In the genomic region with DNA sequence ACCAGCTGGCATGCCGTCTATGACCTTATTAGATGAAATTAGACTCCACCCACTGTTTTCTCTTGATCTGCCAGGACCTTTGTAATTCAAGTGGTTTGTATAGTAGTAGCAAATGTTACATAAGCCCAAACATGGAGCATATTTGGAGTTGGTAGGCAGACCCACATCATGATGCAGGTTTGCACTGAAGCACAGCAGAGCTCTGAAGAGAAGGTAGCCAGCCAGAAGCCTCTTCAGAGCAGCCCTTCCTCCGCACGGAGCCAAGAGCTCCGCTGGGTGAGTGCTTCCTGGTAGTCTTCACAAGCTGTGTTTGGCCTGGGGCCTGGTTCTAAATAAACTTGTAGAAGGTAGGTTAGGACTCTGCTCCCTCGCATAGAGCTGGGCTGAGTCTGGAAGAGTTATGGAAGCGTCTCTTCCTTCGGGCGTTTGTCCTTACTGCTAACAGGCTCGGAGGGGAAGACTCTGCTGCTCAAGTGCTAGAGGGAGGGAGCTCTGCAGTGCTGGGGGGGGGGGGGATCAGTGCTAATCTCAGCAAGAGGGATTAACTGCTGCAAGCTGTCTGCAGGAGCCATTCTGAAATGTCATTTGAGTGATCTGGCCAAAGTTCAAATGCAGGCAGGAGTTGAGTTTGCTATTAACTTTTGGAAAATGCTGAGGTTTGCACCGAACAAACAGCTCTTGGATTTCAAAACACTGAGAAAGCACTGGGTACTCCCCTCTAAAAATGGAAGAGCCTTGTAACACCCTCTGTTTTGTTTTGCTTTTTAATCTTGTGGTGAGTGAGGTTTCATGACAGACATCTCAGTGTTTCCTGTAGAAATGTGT, we compare ENCODE assay signal across 8 mouse cellular contexts. TPM values are rescaled to one million over a fixed set of nuclear protein-coding genes. Genes with fewer than 3 reads are reported as not detected.
DNase-seq lines count a peak whose midpoint lies in the region; ATAC-seq lines count a peak whose summit lies in the region.

No protein-coding gene starts in this region.

- ATAC-seq in frontal cortex, adult (ENCODE audit: low TSS enrichment): peak; percentile 83
- peak; percentile 88 for ATAC-seq in cerebellum, adult (ENCODE audit: insufficient number of reproducible peaks, low FRiP score, low TSS enrichment)
- no peak for ATAC-seq in forebrain, embryonic 12.5 days (ENCODE audit: low FRiP score)
- ATAC-seq in hematopoietic stem cell, adult 5-6 weeks (replicated peaks in 1 of 2; ENCODE audit: insufficient read depth in 1 of 2, low FRiP score in 2 of 2, low TSS enrichment in 1 of 2, low read depth in 1 of 2, poor library complexity in 2 of 2, severe bottlenecking in 2 of 2): peak; percentile 51 to 80
- peak; percentile 49 for ATAC-seq in megakaryocyte-erythroid progenitor cell, adult 5-6 weeks (replicated peaks; ENCODE audit: low FRiP score, low TSS enrichment, poor library complexity, severe bottlenecking)

- peak overlapping the region; percentile 38; the same call in 1 of the 2 replicates for H3K9ac ChIP-seq in forebrain, embryonic 12.5 days

- H3K36me3 ChIP-seq in forebrain, embryonic 12.5 days (replicated peaks): no peaks in the 10 kb centered on the region
- H3K36me3 ChIP-seq in limb, embryonic 10.5 days: no peaks in the 10 kb centered on the region; the same call in 1 of the 2 replicates

- H3K27ac ChIP-seq in forebrain, embryonic 12.5 days: peak overlapping the region; percentile 86
- H3K27ac ChIP-seq in limb, embryonic 10.5 days: peak overlapping the region; percentile 30; the same call in 1 of the 2 replicates

- H3K9me3 ChIP-seq in forebrain, embryonic 12.5 days: no peaks in the 10 kb centered on the region
- no peaks in the 10 kb centered on the region for H3K9me3 ChIP-seq in limb, embryonic 10.5 days (replicated peaks)

- DNase-seq in frontal cortex, postnatal 36 days (ENCODE audit: low spot score in 2 of 2): no peak
- DNase-seq in limb, embryonic 10.5 days (ENCODE audit: low spot score): peak; percentile 37
- DNase-seq in spleen, postnatal 36 days (ENCODE audit: low spot score in 2 of 2): peak; percentile 26 to 38

- H3K4me3 ChIP-seq in forebrain, embryonic 12.5 days (replicated peaks): no peak overlapping the region; the same call in 1 of the 2 replicates
- H3K4me3 ChIP-seq in limb, embryonic 10.5 days: no peak overlapping the region

- peak overlapping the region; percentile 43 for H3K4me2 ChIP-seq in forebrain, embryonic 12.5 days

- H3K27me3 ChIP-seq in forebrain, embryonic 12.5 days: no peaks in the 10 kb centered on the region
- no peaks in the 10 kb centered on the region for H3K27me3 ChIP-seq in limb, embryonic 10.5 days (ENCODE audit: low read depth, poor library complexity, severe bottlenecking)

- H3K4me1 ChIP-seq in forebrain, embryonic 12.5 days: peaks cover 85% of the 10 kb centered on the region
- peaks cover 43% of the 10 kb centered on the region for H3K4me1 ChIP-seq in limb, embryonic 10.5 days

- WGBS in forebrain, embryonic 12.5 days: 4% methylated on average over 10 of the region's 10 CpGs
- 20% methylated on average over 10 of the region's 10 CpGs for WGBS in limb, embryonic 10.5 days

RNA-seq across cellular contexts. Expression of a gene that starts 52.9 kb away (rescaled TPM):
- polyA plus RNA-seq in forebrain, embryonic 12.5 days (2016; fragmentation: Nextera tagmentation; extraction: Ambion mirVana): 292 TPM in 2 replicates
- total RNA-seq in hematopoietic stem cell, adult 5-6 weeks (2017): 176 and 229 TPM in 2 replicates
- polyA plus RNA-seq in limb, embryonic 10.5 days (2016; fragmentation: Nextera tagmentation; extraction: Ambion mirVana): 292 and 302 TPM in 2 replicates
- total RNA-seq in megakaryocyte-erythroid progenitor cell, adult 5-6 weeks (2014; fragmentation: Nextera tagmentation): 154 and 175 TPM in 2 replicates
- total RNA-seq in megakaryocyte-erythroid progenitor cell, adult 5-6 weeks (2017): 296 and 300 TPM in 2 replicates

Comparison
In these comparisons a context has a peak if more than half of its experiments do, and no peak if none do; other contexts are left out.
1. DNase-seq: peak in limb, embryonic 10.5 days (single experiment) and spleen, postnatal 36 days (2 of 2); none in frontal cortex, postnatal 36 days (0 of 2).